Mouse (Mus musculus) CH12F3 (cell line): ENCODE measurements around the gene Lrch4.

ENCODE experiments used
- in situ Hi-C: fragments of 300-500 bp; cut with MboI; formaldehyde crosslinking; loops from 2 replicates; pipeline ENCODE4 v1.14.3; 2020; ENCODE audit warnings: low sequenced_read_pairs

Gene Lrch4

GRCm38 (mm10) chr5:137685653-137686052 lies 56.7 kb downstream of the Lrch4 start:
- in situ Hi-C loops, result no loop called here

DNA sequence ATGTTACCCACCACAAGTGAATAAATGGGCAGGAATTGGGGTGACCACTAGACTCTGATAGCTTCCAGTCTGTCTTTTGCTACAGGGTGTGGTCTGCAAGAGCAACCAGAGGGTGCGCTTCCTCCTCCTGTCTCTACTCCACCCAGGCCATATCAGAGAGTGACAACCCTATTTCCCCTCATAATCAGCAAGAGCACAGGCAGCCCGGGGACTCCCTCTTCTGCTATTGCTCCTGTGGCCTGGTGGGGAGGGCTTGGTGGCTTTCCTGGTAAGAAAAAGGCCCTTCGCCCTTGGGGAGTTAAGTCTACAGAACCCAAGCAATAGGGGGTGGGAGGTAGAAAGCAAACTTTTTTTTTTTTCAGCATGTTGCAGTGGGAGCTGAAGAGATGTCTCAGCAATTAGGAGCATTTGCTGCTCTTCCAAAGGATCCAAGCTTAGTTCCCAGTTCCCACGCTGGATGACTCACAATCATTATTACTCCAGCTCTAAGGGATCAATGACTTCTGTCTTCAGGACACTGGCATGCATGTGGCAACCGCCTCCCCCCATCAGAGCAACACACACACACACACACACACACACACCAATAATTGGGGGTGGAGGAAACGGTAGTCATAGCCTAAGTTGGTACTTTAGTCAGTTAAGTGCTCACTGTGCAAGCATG lies 57.3 kb downstream of the Lrch4 start:
- in situ Hi-C loops, result no loop called here

DNA sequence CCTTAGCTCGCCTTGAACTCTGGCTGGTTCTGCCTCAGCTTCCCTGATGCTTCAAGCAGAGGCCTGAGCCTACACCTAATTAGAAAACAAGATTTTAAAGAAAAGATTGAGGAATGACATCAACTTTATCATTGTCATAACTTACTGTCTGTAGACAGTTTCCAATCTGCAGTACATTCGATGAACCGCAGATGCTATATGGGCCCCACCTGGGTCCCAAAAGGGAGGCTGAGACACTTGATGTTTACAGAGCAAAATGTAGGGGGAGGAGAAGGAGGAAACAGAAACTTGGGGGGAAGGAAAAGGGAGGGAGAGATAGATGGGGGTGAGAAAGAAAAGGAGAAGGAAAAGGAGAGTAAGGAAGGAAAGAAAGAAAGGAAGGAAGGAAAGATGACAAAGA lies 61.1 kb downstream of the Lrch4 start:
- in situ Hi-C loops, result no loop called here

- in situ Hi-C loops, result no loop called here
These were observed 61.6 kb downstream of the Lrch4 start for GRCm38 (mm10) chr5:137690531-137690930.
